Mouse (Mus musculus) heart, postnatal 36 days (tissue): ENCODE measurements around the gene Timm44. TPM values are rescaled to one million over a fixed set of nuclear protein-coding genes. Genes with fewer than 3 reads are reported as not detected.
"Not testable (repeated sequence)": the region's sequence is repeated elsewhere in the genome, so short reads cannot be mapped to it uniquely, and the experiment has no call there.

Source experiments
- DNase-seq, 2 experiments: peaks; one replicate each; pipeline ENCODE4 v3.0.0; 2021 to 2022
- intact Hi-C: fragments of 180-260 bp; cut with DNase I; formaldehyde crosslinking; loops from one replicate; pipeline ENCODE4 v1.15.1; 2025
- total RNA-seq, 2 experiments: library from RNA; stranded (reverse); gene quantifications; 2 replicates each; pipeline ENCODE4 v1.2.3; 2021

The Timm44 gene
- total RNA-seq, 2 experiments from 2014 or later = 107 to 126 TPM

GRCm38 (mm10) chr8:4265160-4265914 is 10.4 kb downstream of the Timm44 start:
- DNase-seq = no peak
- intact Hi-C loops = no loop called here

DNA sequence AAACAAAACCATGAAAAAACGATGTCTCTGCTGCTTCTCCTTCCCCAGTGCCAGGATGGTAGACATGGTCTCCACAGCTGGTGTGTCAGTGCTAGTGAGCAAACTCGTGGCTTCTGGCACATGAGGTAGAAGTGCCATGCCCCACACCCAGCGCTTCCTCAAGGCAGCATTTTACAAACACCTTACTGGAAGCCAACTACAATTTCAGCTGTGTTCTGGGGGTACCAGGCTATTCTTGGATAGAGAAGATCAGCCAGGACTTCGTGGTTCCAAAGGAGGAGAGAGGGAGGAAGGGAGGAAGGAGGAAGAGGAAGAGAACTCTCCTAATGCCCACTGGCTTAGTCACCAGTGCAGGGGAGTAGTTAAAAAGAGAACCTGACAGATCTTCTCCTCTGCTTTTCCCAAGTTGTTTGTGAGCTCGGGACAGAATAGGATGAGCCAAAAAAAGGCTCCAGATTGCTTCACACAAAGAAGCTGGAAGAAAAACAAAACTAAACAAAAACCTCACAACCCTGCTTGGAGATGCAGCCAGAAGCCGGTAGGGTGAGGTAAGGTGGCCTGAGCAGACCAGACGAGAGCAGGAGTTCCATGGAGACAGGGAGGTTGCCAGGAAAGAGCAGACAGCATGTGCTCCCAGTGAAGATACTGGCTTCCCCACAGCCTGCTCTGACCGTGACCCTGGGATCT is 12.5 kb downstream of the Timm44 start:
- intact Hi-C loops = no loop called here
- no peak for DNase-seq

- DNase-seq = no peak
- intact Hi-C loops = loop anchor here (2.0 to 10.0 kb wide), 7 partner anchors 15 to 745 kb away; partner anchors contain the start of genes Pcp2, Pet100, Pnpla6 and Timm44
These were observed 15.9 kb downstream of the Timm44 start for GRCm38 (mm10) chr8:4259805-4260170.

DNA sequence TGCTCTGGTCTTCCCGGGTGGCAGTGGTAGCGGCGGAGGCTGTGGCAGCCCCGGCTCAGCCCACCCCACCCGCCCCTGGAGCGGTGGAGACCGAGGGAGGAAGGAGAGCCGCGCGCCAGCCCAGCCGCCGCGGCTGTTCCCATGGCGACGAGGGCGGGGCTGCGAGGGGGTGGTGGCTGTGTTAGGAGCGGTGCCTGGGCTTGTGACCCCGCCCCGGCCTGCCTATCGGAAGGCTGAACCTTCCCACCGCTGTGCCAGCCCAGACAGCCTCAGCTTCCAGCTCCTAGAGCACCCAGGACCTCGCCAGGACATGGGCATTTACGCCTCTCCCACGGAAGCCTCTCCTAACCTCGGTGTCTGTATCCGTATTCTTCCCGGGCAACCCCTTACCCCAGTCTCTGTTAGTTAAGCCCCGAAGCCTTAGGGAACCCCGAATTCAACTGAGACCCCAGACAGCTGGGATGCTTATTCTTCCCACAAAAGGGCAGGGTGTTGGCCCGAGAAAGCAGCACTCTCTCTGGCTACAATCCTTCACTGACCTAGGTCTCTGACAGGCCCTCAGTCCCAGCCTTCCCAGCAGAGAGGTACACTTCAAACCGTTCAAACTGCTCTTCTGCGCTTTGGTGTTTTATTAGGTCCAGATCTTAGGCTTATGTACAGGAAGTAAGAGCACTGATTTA is 16.4 kb downstream of the Timm44 start, which contains the start of gene Ctxn1:
Ctxn1 (minus strand) TSS at position 150 of the 680 bp plus-strand sequence.
- intact Hi-C loops = loop anchor here (2.0 to 10.0 kb wide), 7 partner anchors 16 to 744 kb away; partner anchors contain the start of genes Pcp2, Pet100, Pnpla6 and Timm44
- DNase-seq = peak; percentile 93 to 96

DNA sequence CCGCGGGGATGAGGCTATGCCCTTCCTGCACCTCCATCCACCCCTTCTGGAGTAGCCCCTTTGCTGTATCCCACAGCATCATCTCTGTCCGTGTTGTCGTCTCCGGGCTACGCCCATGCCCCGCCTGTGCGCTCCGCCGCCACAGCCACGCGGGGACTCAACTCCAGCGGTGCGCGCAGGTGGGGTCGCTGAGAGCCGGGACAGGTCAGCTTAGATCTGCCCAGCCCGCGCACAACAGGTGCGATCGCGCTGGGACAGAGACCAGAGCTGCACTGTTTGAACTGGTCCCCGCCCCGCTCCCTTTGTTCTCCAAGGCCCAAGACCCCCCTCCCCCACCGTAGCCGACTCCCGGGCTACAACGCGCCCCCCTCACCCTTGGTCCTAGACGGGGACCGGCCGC is 17.0 kb downstream of the Timm44 start:
- peak; percentile 13 to 26 for DNase-seq
- intact Hi-C loops = loop anchor here (2.0 to 10.0 kb wide), 7 partner anchors 16 to 744 kb away; partner anchors contain the start of genes Pcp2, Pet100, Pnpla6 and Timm44

DNA sequence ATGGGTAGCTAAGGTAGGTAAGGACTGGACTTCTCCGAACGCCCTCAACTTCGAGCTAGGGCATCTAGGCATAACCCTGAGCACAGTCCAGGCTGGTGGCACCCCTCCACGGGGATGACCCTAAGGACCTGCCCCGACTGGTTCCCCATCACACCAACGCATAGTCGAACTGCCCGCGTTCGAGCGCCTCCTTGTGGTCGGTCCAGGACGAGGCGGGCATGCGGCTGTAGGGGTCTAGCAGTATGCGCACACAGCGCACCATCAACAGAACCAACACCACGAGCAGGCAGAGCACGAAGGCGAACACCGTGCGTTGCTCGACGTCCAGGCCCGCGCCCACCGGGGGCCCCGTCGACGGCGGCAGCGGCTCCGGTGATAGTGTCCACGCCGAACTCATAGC is 17.5 kb downstream of the Timm44 start:
- DNase-seq = peak; percentile 63 to 72
- intact Hi-C loops = loop anchor here (2.0 to 10.0 kb wide), 7 partner anchors 17 to 743 kb away; partner anchors contain the start of genes Pcp2, Pet100, Pnpla6 and Timm44

DNA sequence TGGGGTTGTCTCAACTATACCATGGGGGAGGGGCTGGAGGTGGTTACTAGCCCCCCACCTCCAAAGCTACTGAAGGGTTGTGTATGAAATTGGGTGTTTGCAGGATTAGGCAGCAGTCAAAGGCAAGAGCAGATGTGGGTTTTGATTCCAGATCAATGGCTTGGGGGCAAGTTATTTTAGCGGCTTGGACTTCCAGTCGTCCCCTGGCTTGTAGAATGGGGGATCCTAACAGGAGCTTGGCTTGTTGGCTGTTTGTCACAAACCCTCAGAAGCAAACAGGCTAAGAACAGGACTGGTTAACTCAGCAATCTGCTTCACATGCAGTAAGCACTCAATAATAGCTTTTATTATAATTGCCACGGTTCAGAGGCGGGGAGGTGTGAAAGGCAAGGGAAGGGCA is 18.4 kb downstream of the Timm44 start:
- no peak for DNase-seq
- intact Hi-C loops = loop anchor here (5.0 to 10.0 kb wide), 6 partner anchors 65 to 743 kb away; partner anchors contain the start of genes Pcp2, Pet100, Pnpla6 and Xab2

DNA sequence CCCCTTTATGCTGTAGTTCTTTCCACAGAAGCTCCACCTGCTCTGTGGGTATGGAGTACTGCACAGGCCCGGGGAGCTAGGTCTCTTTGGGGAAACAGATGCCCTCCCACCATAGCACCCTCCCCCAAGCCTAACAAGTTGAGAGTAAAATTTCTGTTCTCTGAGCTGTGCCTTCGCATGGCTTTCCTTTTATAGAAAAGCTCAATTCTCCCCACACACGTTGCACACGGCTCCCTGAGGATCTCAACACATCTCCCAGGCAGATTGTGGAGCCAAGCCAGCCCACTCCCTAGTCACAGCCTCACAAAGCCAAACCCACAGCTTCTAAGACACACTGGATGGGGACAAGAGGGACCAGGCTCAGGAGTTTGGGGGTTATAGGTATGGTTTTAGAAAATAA is 18.8 kb downstream of the Timm44 start:
- no peak for DNase-seq
- intact Hi-C loops = loop anchor here (5.0 to 10.0 kb wide), 6 partner anchors 65 to 742 kb away; partner anchors contain the start of genes Pcp2, Pet100, Pnpla6 and Xab2

DNA sequence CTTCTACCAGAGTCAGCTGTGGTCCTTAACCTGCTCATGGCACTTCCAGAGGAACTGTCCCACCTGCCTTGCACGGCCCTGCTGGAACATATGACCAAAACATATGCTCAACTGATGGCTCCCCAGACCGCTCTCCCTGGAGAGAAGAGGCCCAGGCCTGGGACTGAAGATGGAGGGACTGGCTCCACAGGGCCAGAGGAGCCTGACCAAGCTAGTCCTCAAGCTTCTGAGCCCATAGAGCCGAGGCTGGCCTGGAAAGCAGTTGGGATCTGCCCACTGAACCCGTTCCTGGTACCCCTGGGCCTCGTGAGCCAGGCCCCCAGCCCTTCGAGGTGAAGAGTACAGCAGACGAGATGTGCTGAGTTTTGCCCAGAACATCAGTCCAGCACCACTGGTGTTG is 20.2 kb downstream of the Timm44 start:
- not testable (repeated sequence) for DNase-seq
- intact Hi-C loops = loop anchor here (5.0 to 10.0 kb wide), 6 partner anchors 63 to 741 kb away; partner anchors contain the start of genes Pcp2, Pet100, Pnpla6 and Xab2

GRCm38 (mm10) chr8:4254001-4254400 is 21.7 kb downstream of the Timm44 start:
- intact Hi-C loops = loop anchor here (5.0 to 10.0 kb wide), 7 partner anchors 87 to 739 kb away; partner anchors contain the start of genes Evi5l, Pcp2, Pet100 and Pnpla6

GRCm38 (mm10) chr8:4252934-4253841 is 22.5 kb downstream of the Timm44 start, which contains the start of gene Snapc2:
Gene Snapc2, plus strand, starts transcription at chr8:4253080.
- DNase-seq = peak; percentile 97 to 98
- intact Hi-C loops = loop anchor here (2.0 to 10.0 kb wide), 8 partner anchors 14 to 738 kb away; partner anchors contain the start of genes Evi5l, Gm49320, Map2k7 and Pcp2

More at GRCm38 (mm10) chr8:4254001-4254400, 21.7 kb downstream of the Timm44 start:
- DNase-seq = peak; percentile 37 to 43

DNA sequence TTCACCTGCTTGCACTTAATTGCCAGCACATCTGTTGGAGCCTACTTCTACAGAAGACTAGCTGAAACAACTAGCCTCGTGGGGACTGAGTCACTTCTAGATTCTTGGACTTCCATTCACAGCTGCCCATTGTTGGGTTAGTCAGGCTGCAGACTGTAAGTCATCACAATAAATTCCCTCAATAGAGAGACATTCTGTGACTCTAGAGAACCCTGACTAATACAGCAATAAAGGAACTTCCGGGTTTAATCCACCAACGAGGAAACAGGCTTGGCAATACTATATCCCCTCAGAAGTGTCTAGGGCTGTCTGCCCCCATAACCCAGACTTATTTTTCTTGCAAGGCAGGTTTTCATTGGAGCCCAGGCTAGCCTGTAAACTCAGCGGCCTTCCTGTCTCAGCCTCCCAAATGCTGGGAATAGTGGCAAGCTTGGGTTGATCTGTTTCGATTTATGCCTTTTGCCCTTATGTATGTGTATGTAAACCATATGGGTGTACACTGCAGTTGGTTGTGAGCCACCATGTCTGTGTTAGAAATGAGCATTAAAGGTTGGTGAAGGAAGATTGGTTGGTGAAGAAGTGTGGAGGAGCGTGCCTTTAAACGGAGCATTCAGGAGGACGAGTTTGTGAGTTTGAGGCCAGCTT is 23.5 kb downstream of the Timm44 start:
- intact Hi-C loops = loop anchor here (2.0 to 10.0 kb wide), 8 partner anchors 13 to 737 kb away; partner anchors contain the start of genes Evi5l, Gm49320, Map2k7 and Pcp2
- DNase-seq = no peak

- peak; percentile 82 to 88 for DNase-seq
- intact Hi-C loops = loop anchor here (2.0 to 10.0 kb wide), 8 partner anchors 72 to 736 kb away; partner anchors contain the start of genes Evi5l, Pcp2, Pet100 and Pnpla6
These were observed 25.3 kb downstream of the Timm44 start for GRCm38 (mm10) chr8:4250306-4250970.

DNA sequence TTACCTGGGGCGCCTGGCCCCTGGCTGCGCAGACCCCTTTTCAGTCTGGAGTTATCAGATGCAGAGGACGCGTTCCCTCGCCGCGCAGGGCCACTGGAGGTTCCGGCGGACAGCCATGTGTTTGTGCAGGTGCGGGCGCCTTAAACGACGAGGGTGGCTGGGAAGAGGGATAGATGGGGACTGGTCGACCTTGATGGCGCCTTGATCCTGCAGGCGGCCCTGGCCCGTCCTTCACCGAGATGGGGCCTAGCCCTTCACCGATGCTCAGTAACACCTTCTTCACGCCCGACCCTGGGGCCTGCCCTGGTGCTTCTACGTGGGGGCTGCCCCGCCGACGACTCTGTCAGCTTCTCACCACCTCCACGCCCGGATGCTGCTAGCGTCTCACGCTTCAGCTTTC is 26.5 kb downstream of the Timm44 start:
- intact Hi-C loops = no loop called here
- DNase-seq = peak in 1 of 2 experiments; percentile 17

DNA sequence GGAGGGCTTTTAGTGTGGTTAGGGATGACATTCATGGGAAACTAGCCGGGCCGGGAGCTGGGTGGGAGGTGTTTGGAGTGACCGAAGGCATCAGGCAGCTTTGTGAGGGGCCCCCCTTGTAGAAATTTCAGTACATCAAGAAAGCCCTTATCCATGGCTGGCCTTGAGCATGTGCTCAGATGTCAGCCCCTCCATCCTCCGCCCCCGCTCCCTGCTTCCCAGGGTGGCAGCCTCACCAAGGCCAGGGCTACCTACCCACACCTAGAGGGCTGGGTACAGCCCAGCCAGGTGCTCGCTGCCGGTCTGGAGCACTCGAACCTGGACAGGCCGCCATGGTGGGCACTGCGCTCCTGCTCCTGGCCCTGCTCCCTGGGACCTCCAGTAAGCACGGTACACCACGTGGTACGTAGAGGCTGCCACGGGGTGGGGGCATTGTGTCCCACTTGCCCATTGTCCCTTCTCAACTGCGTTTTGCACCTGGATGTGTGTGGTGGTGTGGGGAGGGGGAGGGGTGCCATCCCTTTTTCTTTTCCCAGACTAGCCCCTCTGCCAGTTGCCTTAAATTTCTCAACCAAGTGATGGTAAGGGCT is 27.7 kb downstream of the Timm44 start, which contains the start of gene Tgfbr3l:
Tgfbr3l (plus strand) TSS at position 264 of the 590 bp plus-strand sequence.
- intact Hi-C loops = no loop called here
- no peak for DNase-seq

DNA sequence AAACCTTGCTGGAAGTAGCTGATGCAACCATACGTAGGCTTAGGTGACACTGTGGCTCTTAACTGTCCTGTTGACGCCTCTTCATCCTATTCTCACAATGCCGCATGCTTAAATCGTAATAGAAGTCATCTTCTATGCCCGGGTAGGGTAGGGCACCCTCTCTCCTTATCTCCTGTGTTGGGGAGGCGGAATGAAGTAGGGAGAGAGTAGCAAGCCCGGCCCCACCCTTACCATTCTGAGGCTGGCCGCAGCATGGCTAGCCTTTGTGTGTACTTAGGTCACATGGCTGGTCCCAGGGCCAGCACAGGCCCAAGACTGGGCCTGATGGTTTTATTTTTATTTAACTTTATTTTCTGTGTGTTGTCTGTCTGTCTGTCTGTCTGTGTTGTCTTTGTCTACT is 28.5 kb downstream of the Timm44 start:
- no peak for DNase-seq
- intact Hi-C loops = no loop called here

- intact Hi-C loops = no loop called here
- no peak for DNase-seq
These were observed 30.0 kb downstream of the Timm44 start for GRCm38 (mm10) chr8:4245737-4246136.
